ENCODE assay signal across 11 mouse cellular contexts in the genomic region with DNA sequence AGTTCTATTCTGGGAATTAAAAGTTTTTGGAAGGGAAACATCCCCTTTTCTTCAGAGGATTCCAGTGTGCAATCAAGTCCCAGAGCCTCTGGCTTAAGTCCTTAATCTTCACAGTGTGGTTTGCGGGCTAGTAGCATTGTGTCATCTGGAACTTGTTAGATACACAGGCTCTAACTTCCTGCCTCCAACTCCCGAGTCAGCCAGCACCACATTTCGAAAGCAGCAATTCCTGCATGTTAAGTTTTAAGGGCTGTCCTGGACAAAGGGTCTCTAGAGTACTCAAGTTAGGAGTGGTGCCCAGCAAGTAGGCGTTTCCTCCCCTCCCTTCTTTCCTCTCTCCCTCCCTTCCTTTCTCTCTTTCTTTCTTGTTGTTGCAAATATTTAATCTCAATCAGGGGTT. TPM values are rescaled to one million over a fixed set of nuclear protein-coding genes. Genes with fewer than 3 reads are reported as not detected.
DNase-seq lines count a peak whose midpoint lies in the region; ATAC-seq lines count a peak whose summit lies in the region.
"Had no signal": no experiment of that assay in that cellular context is flagged by ENCODE, and none has a peak within 500 bp of the region (broad histone marks: within the 10 kb centered on the region; RNA-seq: fewer than 3 reads in every experiment).

No protein-coding gene starts in this region.

- DNase-seq in heart, adult 11 months: peak; percentile 96
- DNase-seq in embryonic facial prominence, embryonic 11.5 days (ENCODE audit: low spot score): peak; percentile 85
- peak; percentile 45 for DNase-seq in heart, postnatal 4 days
- DNase-seq in thymus, postnatal 14 days: no peak
- no peak for DNase-seq in c-Kit-positive CD71-positive TER-119-positive erythroid progenitor cells, embryonic 14.5 days (ENCODE audit: low spot score)

- ATAC-seq in heart, embryonic 12.5 days (ENCODE audit: insufficient number of reproducible peaks, low FRiP score): no peak
- 0 out of 2 replicates have a peak, but pooled peaks have one; percentile 37 for ATAC-seq in embryonic facial prominence, embryonic 11.5 days (replicated peaks; ENCODE audit: insufficient number of reproducible peaks, low FRiP score, low TSS enrichment, low read depth)
- no peak for ATAC-seq in midbrain, embryonic 13.5 days

- no peak overlapping the region for H3K27ac ChIP-seq in heart, embryonic 12.5 days (ENCODE audit: poor library complexity, severe bottlenecking)
- 0 out of 2 replicates have a peak overlapping the region, but pooled peaks have one; percentile 16 for H3K27ac ChIP-seq in embryonic facial prominence, embryonic 11.5 days (replicated peaks; ENCODE audit: low read depth, low read length)
- H3K27ac ChIP-seq in macrophage: 0 out of 2 replicates have a peak overlapping the region, but pooled peaks have one; percentile 32
- H3K27ac ChIP-seq in midbrain, embryonic 13.5 days: no peak overlapping the region
- H3K27ac ChIP-seq: layer of hippocampus, adult 2 months; midbrain, embryonic 10.5 days; stomach, embryonic 15.5 days had no signal

- no peak overlapping the region for H3K4me3 ChIP-seq in heart, embryonic 12.5 days
- no peak overlapping the region for H3K4me3 ChIP-seq in embryonic facial prominence, embryonic 11.5 days (ENCODE audit: low read depth, low read length)
- H3K4me3 ChIP-seq in macrophage (ENCODE audit: inconsistent target): no peak overlapping the region
- H3K4me3 ChIP-seq in midbrain, embryonic 13.5 days (replicated peaks): no peak overlapping the region
- H3K4me3 ChIP-seq: layer of hippocampus, adult 2 months; midbrain, embryonic 10.5 days; stomach, embryonic 15.5 days had no signal

- H3K4me2 ChIP-seq in heart, embryonic 12.5 days: no peak overlapping the region
- H3K4me2 ChIP-seq in embryonic facial prominence, embryonic 11.5 days (ENCODE audit: low read depth, low read length): no peak overlapping the region
- H3K4me2 ChIP-seq in midbrain, embryonic 13.5 days (replicated peaks): no peak overlapping the region
- H3K4me2 ChIP-seq: stomach, embryonic 15.5 days had no signal

- no peaks in the 10 kb centered on the region for H3K9me3 ChIP-seq in heart, embryonic 12.5 days (replicated peaks)
- H3K9me3 ChIP-seq in embryonic facial prominence, embryonic 11.5 days (replicated peaks; ENCODE audit: control insufficient read depth, low read length): no peaks in the 10 kb centered on the region
- H3K9me3 ChIP-seq in midbrain, embryonic 13.5 days: no peaks in the 10 kb centered on the region
- H3K9me3 ChIP-seq: midbrain, embryonic 10.5 days; stomach, embryonic 15.5 days had no signal

- no peaks in the 10 kb centered on the region for H3K79me2 ChIP-seq in macrophage (ENCODE audit: inconsistent target)

- WGBS in heart, embryonic 12.5 days: 43% methylated on average over 4 of the region's 4 CpGs
- WGBS in embryonic facial prominence, embryonic 11.5 days: 21% methylated on average over 4 of the region's 4 CpGs
- 8% methylated on average over 4 of the region's 4 CpGs for WGBS in macrophage (ENCODE audit: missing documents)
- WGBS in midbrain, embryonic 13.5 days: 73% methylated on average over 4 of the region's 4 CpGs

- H3K9ac ChIP-seq in heart, embryonic 12.5 days: no peak overlapping the region
- H3K9ac ChIP-seq in embryonic facial prominence, embryonic 11.5 days (replicated peaks; ENCODE audit: low read length): no peak overlapping the region
- H3K9ac ChIP-seq in midbrain, embryonic 13.5 days (replicated peaks): no peak overlapping the region
- H3K9ac ChIP-seq: stomach, embryonic 15.5 days had no signal

- 0 out of 2 replicates have a peak, but pooled peaks cover 3% of the 10 kb centered on the region for H3K36me3 ChIP-seq in heart, embryonic 12.5 days
- no peaks in the 10 kb centered on the region for H3K36me3 ChIP-seq in embryonic facial prominence, embryonic 11.5 days (replicated peaks; ENCODE audit: control insufficient read depth, insufficient read depth, low read depth, low read length)
- H3K36me3 ChIP-seq in macrophage (ENCODE audit: inconsistent target): no peaks in the 10 kb centered on the region
- no peaks in the 10 kb centered on the region for H3K36me3 ChIP-seq in midbrain, embryonic 13.5 days
- H3K36me3 ChIP-seq: midbrain, embryonic 10.5 days; stomach, embryonic 15.5 days had no signal

- no peaks in the 10 kb centered on the region for H3K4me1 ChIP-seq in heart, embryonic 12.5 days (replicated peaks)
- no peaks in the 10 kb centered on the region for H3K4me1 ChIP-seq in embryonic facial prominence, embryonic 11.5 days (ENCODE audit: control insufficient read depth, insufficient read depth, low read length)
- H3K4me1 ChIP-seq in midbrain, embryonic 13.5 days (replicated peaks): no peaks in the 10 kb centered on the region
- H3K4me1 ChIP-seq: midbrain, embryonic 10.5 days; stomach, embryonic 15.5 days had no signal

- no peaks in the 10 kb centered on the region for H3K27me3 ChIP-seq in heart, embryonic 12.5 days (replicated peaks)
- H3K27me3 ChIP-seq in embryonic facial prominence, embryonic 11.5 days (ENCODE audit: control insufficient read depth, insufficient read depth, low read length): no peaks in the 10 kb centered on the region
- no peaks in the 10 kb centered on the region for H3K27me3 ChIP-seq in midbrain, embryonic 13.5 days
- H3K27me3 ChIP-seq: stomach, embryonic 15.5 days had no signal

RNA-seq across cellular contexts. Expression of a gene that starts 7.0 kb away (rescaled TPM):
- 0.04 and 0.06 TPM in 2 replicates for polyA plus RNA-seq in heart, embryonic 12.5 days (2016; fragmentation: Nextera tagmentation; extraction: Ambion mirVana)
- 0.04 TPM in 2 replicates for polyA plus RNA-seq in embryonic facial prominence, embryonic 11.5 days (2014; fragmentation: Nextera tagmentation; extraction: Ambion mirVana)
- 1 to 10 TPM in 1 of 2 experiments, under 1 TPM in 1; 0.95 to 1.1 TPM for total RNA-seq in heart, postnatal 4 days (2021)
- total RNA-seq in macrophage (2018; cell fraction: chromatin; rRNA removed): under 1 TPM in 24 of 26 experiments, not detected in 2; 0.06 to 0.31 (median 0.13) TPM
- under 1 TPM in 13 of 26 experiments, not detected in 13; under 0.01 to 0.05 (median 0.03) TPM for total RNA-seq in macrophage (2018; cell fraction: cytosol; rRNA removed)
- total RNA-seq in macrophage (2018; cell fraction: nucleus; rRNA removed): under 1 TPM in 22 of 26 experiments, not detected in 4; 0.05 to 0.33 (median 0.13) TPM
- not detected in 3 replicates for polyA plus RNA-seq in macrophage (2018)
- 0.08 and 0.17 TPM in 2 replicates for polyA plus RNA-seq in midbrain, embryonic 13.5 days (2015; fragmentation: Nextera tagmentation; extraction: Ambion mirVana)

RNA-seq across cellular contexts. Expression of a gene that starts 19.8 kb away (rescaled TPM):
- 240 and 261 TPM in 2 replicates for polyA plus RNA-seq in heart, embryonic 12.5 days (2016; fragmentation: Nextera tagmentation; extraction: Ambion mirVana)
- 177 and 194 TPM in 2 replicates for polyA plus RNA-seq in embryonic facial prominence, embryonic 11.5 days (2014; fragmentation: Nextera tagmentation; extraction: Ambion mirVana)
- total RNA-seq in heart, postnatal 4 days (2021): 100 to 1,000 TPM; 389 to 429 TPM
- total RNA-seq in macrophage (2018; cell fraction: chromatin; rRNA removed): 10 to 100 TPM in 17 of 26 experiments, 1 to 10 TPM in 9; 2.9 to 29.4 (median 13.3) TPM
- total RNA-seq in macrophage (2018; cell fraction: cytosol; rRNA removed): 10 to 100 TPM; 36.9 to 60.1 (median 49.0) TPM
- total RNA-seq in macrophage (2018; cell fraction: nucleus; rRNA removed): 10 to 100 TPM in 23 of 26 experiments, 1 to 10 TPM in 3; 5.4 to 30.9 (median 15.2) TPM
- 45.9 to 74.0 TPM (median 51.2 TPM) in 3 replicates for polyA plus RNA-seq in macrophage (2018)
- polyA plus RNA-seq in midbrain, embryonic 13.5 days (2015; fragmentation: Nextera tagmentation; extraction: Ambion mirVana): 134 and 138 TPM in 2 replicates

Comparison
In these comparisons a context has a peak if more than half of its experiments do, and no peak if none do; other contexts are left out.
1. DNase-seq: peak in heart, adult 11 months (single experiment), embryonic facial prominence, embryonic 11.5 days (single experiment) and heart, postnatal 4 days (single experiment); none in thymus, postnatal 14 days (single experiment) and c-Kit-positive CD71-positive TER-119-positive erythroid progenitor cells, embryonic 14.5 days (single experiment).
2. H3K27ac ChIP-seq: peak in embryonic facial prominence, embryonic 11.5 days (single experiment) and macrophage (single experiment); none in heart, embryonic 12.5 days (single experiment) and midbrain, embryonic 13.5 days (single experiment).